Mouse (Mus musculus) stomach, embryonic 16.5 days (tissue): ENCODE measurements around the gene Gtf2h3. TPM values are rescaled to one million over a fixed set of nuclear protein-coding genes. Genes with fewer than 3 reads are reported as not detected.

Experiments
- ATAC-seq: fragments of 200-750 bp; cut with Nextera tagmentation; 2 replicates; pipeline ENCODE4 v1.8.0; 2017; ENCODE audit warnings: moderate number of reproducible peaks, moderate TSS enrichment; ENCODE audit not compliant: insufficient read depth, low FRiP score
- H3K27ac ChIP-seq: fragments of 300-500 bp; sonication (generic); 2 replicates; pipeline ENCODE4 v1.5.1; 2014; ENCODE audit warnings: low read length
- H3K27me3 ChIP-seq: fragments of 300-500 bp; sonication (generic); 2 replicates; pipeline ENCODE4 v1.6.1; 2014; ENCODE audit warnings: low read length, control low read depth, mixed read lengths; ENCODE audit not compliant: control insufficient read depth, insufficient read depth
- H3K36me3 ChIP-seq: fragments of 300-500 bp; sonication (generic); 2 replicates; pipeline ENCODE4 v1.6.1; 2014; ENCODE audit warnings: low read length; ENCODE audit not compliant: control insufficient read depth, insufficient read depth
- H3K4me1 ChIP-seq: fragments of 300-500 bp; sonication (generic); 2 replicates; pipeline ENCODE4 v1.6.1; 2014; ENCODE audit warnings: low read length, control low read depth, mixed read lengths; ENCODE audit not compliant: control insufficient read depth, insufficient read depth
- H3K4me2 ChIP-seq: fragments of 300-500 bp; sonication (generic); 2 replicates; pipeline ENCODE4 v1.6.1; 2014; ENCODE audit warnings: low read depth, low read length, mixed read lengths
- H3K4me3 ChIP-seq: fragments of 300-500 bp; sonication (generic); replicated peaks from 2 replicates; pipeline ENCODE4 v1.5.1; 2014; ENCODE audit warnings: mild to moderate bottlenecking, low read length
- H3K9ac ChIP-seq: fragments of 300-500 bp; sonication (generic); 2 replicates; pipeline ENCODE4 v1.6.1; 2014; ENCODE audit warnings: low read length
- H3K9me3 ChIP-seq: fragments of 300-500 bp; sonication (generic); replicated peaks from 2 replicates; pipeline ENCODE4 v1.6.1; 2016; ENCODE audit warnings: low read length, control low read depth; ENCODE audit not compliant: control insufficient read depth
- WGBS: fragments of 180-500 bp; shearing (Covaris S2); extraction: QIAGEN DNeasy Blood & Tissue Kit; methylation state at CpG from one replicate; pipeline ENCODE4 v1.1.7; 2014; 5-methylcytosine and 5-hydroxymethylcytosine counted together
- polyA plus RNA-seq: library from polyadenylated mRNA; unstranded; fragments of >200 nt; fragmentation: Nextera tagmentation; extraction: Ambion mirVana; gene quantifications from 2 replicates; pipeline ENCODE4 v1.2.1, GENCODE M21; 2015

Gtf2h3 gene
- polyA plus RNA-seq, 1 experiment from 2014 or later: 52.2 TPM

GRCm38 (mm10) chr5:124637836-124638235 lies 58.9 kb downstream of the Gtf2h3 start:
- no peaks in the 10 kb centered on the region for H3K4me1 ChIP-seq
- H3K27ac ChIP-seq: no peak overlapping the region
- 92% methylated on average over 13 of the region's 13 CpGs for WGBS
- ATAC-seq: no peak
- H3K27me3 ChIP-seq: no peaks in the 10 kb centered on the region
- peaks cover 40% of the 10 kb centered on the region for H3K36me3 ChIP-seq
- no peak overlapping the region for H3K4me2 ChIP-seq
- H3K9me3 ChIP-seq: no peaks in the 10 kb centered on the region
- no peak overlapping the region for H3K4me3 ChIP-seq
- no peak overlapping the region for H3K9ac ChIP-seq

Other genes starting within 250 kb of the Gtf2h3 start
- 18.6 and 22.0 TPM in 2 replicates for gene Cdk2ap1, start 216.1 kb upstream of the Gtf2h3 start, polyA plus RNA-seq
- gene Sbno1, start 153.1 kb upstream of the Gtf2h3 start, polyA plus RNA-seq: 70.4 and 76.1 TPM in 2 replicates
- gene Kmt5a, start 139.2 kb upstream of the Gtf2h3 start, polyA plus RNA-seq: 50.4 and 51.7 TPM in 2 replicates
- 27.4 and 32.0 TPM in 2 replicates for gene Rilpl2, start 100.8 kb upstream of the Gtf2h3 start, polyA plus RNA-seq
- gene Snrnp35, start 96.0 kb upstream of the Gtf2h3 start, polyA plus RNA-seq: 22.0 and 24.3 TPM in 2 replicates
- gene Rilpl1, start 47.7 kb upstream of the Gtf2h3 start, polyA plus RNA-seq: 8.9 and 11.0 TPM in 2 replicates
- gene Tmed2, start 38.4 kb upstream of the Gtf2h3 start, polyA plus RNA-seq: 641 and 673 TPM in 2 replicates
- gene Ddx55, start 26.3 kb upstream of the Gtf2h3 start, polyA plus RNA-seq: 12.5 and 15.1 TPM in 2 replicates
- 71.5 and 74.6 TPM in 2 replicates for gene Eif2b1, start within 50 bp of the Gtf2h3 start, polyA plus RNA-seq
- gene Atp6v0a2, start 49.4 kb downstream of the Gtf2h3 start, polyA plus RNA-seq: 44.0 and 45.6 TPM in 2 replicates
- gene Dnah10, start 145.9 kb downstream of the Gtf2h3 start, polyA plus RNA-seq: 0.05 and 0.10 TPM in 2 replicates